In the genomic region with DNA sequence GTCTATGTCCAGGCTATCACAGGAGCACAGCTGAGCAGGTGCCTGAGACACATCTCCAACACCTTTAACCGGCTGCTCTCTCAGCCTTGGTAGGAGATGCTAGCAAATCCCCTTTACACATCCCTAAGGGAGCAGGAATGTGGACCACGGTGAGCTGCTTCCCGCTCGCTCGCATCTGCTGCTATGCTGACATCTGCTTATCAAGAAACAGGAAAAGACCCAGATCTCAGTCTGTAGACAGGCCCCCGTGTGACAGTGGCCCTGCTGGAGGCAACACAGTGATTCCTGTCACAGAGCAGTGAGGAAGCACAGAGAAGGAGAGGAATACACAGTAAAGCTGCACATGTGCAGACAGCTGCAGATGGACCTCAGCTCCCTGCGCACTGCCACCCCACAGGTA, we compare ENCODE assay signal across 17 mouse cellular contexts.
"Had no signal": no experiment of that assay in that cellular context is flagged by ENCODE, and none has a peak within 500 bp of the region (broad histone marks: within the 10 kb centered on the region; RNA-seq: fewer than 3 reads in every experiment).

No protein-coding gene starts in this region.

- H3K27me3 ChIP-seq: lung, embryonic 15.5 days; megakaryocyte, embryonic 14.5 days; midbrain, embryonic 13.5 days; midbrain, embryonic 15.5 days; neural tube, embryonic 12.5 days; stomach, embryonic 15.5 days had no signal

- H3K27ac ChIP-seq: lung, embryonic 15.5 days; macrophage; midbrain, embryonic 13.5 days; midbrain, embryonic 15.5 days; neural tube, embryonic 12.5 days; stomach, embryonic 15.5 days; stomach, postnatal 0 days had no signal

- H3K4me2 ChIP-seq: lung, embryonic 15.5 days; midbrain, embryonic 11.5 days; midbrain, embryonic 13.5 days; midbrain, embryonic 15.5 days; neural tube, embryonic 12.5 days; stomach, embryonic 15.5 days had no signal

- H3K9ac ChIP-seq: lung, embryonic 15.5 days; midbrain, embryonic 13.5 days; midbrain, embryonic 15.5 days; neural tube, embryonic 12.5 days; stomach, embryonic 15.5 days had no signal

- DNase-seq: lung, adult 2 months; lung, postnatal 14 days; lung, postnatal 36 days; right cerebral cortex, postnatal 14 days; thymus, adult 2 months; thymus, postnatal 25 days; thymus, postnatal 4 days had no signal

- H3K9me3 ChIP-seq: lung, embryonic 15.5 days; megakaryocyte, embryonic 14.5 days; midbrain, embryonic 13.5 days; midbrain, embryonic 15.5 days; neural tube, embryonic 12.5 days; stomach, embryonic 15.5 days had no signal

- H3K4me3 ChIP-seq: lung, embryonic 15.5 days; megakaryocyte, embryonic 14.5 days; midbrain, embryonic 13.5 days; midbrain, embryonic 15.5 days; neural tube, embryonic 12.5 days; stomach, embryonic 15.5 days had no signal

- ATAC-seq: lung, postnatal 0 days; midbrain, embryonic 13.5 days; midbrain, embryonic 15.5 days had no signal

- H3K4me1 ChIP-seq: lung, embryonic 15.5 days; midbrain, embryonic 13.5 days; midbrain, embryonic 15.5 days; neural tube, embryonic 12.5 days; stomach, embryonic 15.5 days had no signal
